Mouse (Mus musculus): Measurements from ENCODE around the gene Kdm4c. TPM values are rescaled to one million over a fixed set of nuclear protein-coding genes. Genes with fewer than 3 reads are reported as not detected.
"Not testable (repeated sequence)": the region's sequence is repeated elsewhere in the genome, so short reads cannot be mapped to it uniquely, and the experiment has no call there.

Kdm4c gene
- polyA plus RNA-seq, 2 experiments, result 11.6 to 15.9 TPM

- 65% methylated on average over 2 of the region's 2 CpGs for WGBS
- no peak overlapping the region for H3K9ac ChIP-seq (ENCODE audit: low read depth, low read length, severe bottlenecking)
- H3K36me3 ChIP-seq (ENCODE audit: control insufficient read depth, insufficient read depth, low read length), result peaks cover 20% of the 10 kb centered on the region
- no peak overlapping the region for H3K4me3 ChIP-seq (replicated peaks; ENCODE audit: low read length)
- H3K9me3 ChIP-seq (ENCODE audit: control insufficient read depth, low read length), result no peaks in the 10 kb centered on the region
- H3K4me1 ChIP-seq (ENCODE audit: control insufficient read depth, insufficient read depth, low read length), result no peaks in the 10 kb centered on the region
- H3K4me2 ChIP-seq (replicated peaks; ENCODE audit: low read depth, low read length, severe bottlenecking), result no peak overlapping the region
- no peak overlapping the region for H3K27ac ChIP-seq (replicated peaks; ENCODE audit: low read depth, low read length)
- no peak for TF ChIP-seq POLR2A (IDR thresholded peaks at IDR 0.05; ENCODE audit: borderline replicate concordance, extremely low read depth, insufficient read depth, insufficient read length)
- H3K27me3 ChIP-seq (ENCODE audit: control insufficient read depth, insufficient read depth, low read length), result no peaks in the 10 kb centered on the region
- ATAC-seq (ENCODE audit: low FRiP score, low read depth), result no peak
- no peak for DNase-seq (ENCODE audit: low spot score)
Measured at GRCm38 (mm10) chr4:74393162-74393561, 150.9 kb downstream of the Kdm4c start.

- DNase-seq (ENCODE audit: low spot score) (no peak), ATAC-seq (ENCODE audit: low FRiP score, low read depth) (no peak)
- TF ChIP-seq POLR2A (IDR thresholded peaks at IDR 0.05; ENCODE audit: borderline replicate concordance, extremely low read depth, insufficient read depth, insufficient read length), result no peak
- Histone ChIP-seq H3K4me2 (replicated peaks; ENCODE audit: low read depth, low read length, severe bottlenecking) (no peak overlapping the region), H3K4me1 (ENCODE audit: control insufficient read depth, insufficient read depth, low read length) (no peaks in the 10 kb centered on the region), H3K9me3 (ENCODE audit: control insufficient read depth, low read length) (no peaks in the 10 kb centered on the region), H3K36me3 (ENCODE audit: control insufficient read depth, insufficient read depth, low read length) (peaks cover 29% of the 10 kb centered on the region), H3K9ac (ENCODE audit: low read depth, low read length, severe bottlenecking) (no peak overlapping the region), H3K27ac (replicated peaks; ENCODE audit: low read depth, low read length) (no peak overlapping the region), H3K27me3 (ENCODE audit: control insufficient read depth, insufficient read depth, low read length) (no peaks in the 10 kb centered on the region), H3K4me3 (replicated peaks; ENCODE audit: low read length) (no peak overlapping the region)
- WGBS, result 92% methylated on average over 5 of the region's 5 CpGs
Measured at GRCm38 (mm10) chr4:74396562-74396961, 154.3 kb downstream of the Kdm4c start.

GRCm38 (mm10) chr4:74401617-74402313 lies 159.5 kb downstream of the Kdm4c start:
- H3K9me3 ChIP-seq (ENCODE audit: control insufficient read depth, low read length); H3K9ac ChIP-seq (ENCODE audit: low read depth, low read length, severe bottlenecking); H3K4me2 ChIP-seq (replicated peaks; ENCODE audit: low read depth, low read length, severe bottlenecking); H3K4me1 ChIP-seq (ENCODE audit: control insufficient read depth, insufficient read depth, low read length); H3K27me3 ChIP-seq (ENCODE audit: control insufficient read depth, insufficient read depth, low read length); H3K4me3 ChIP-seq (replicated peaks; ENCODE audit: low read length); DNase-seq (ENCODE audit: low spot score); H3K27ac ChIP-seq (replicated peaks; ENCODE audit: low read depth, low read length); ATAC-seq (ENCODE audit: low FRiP score, low read depth): not testable (repeated sequence)
- peaks cover 30% of the 10 kb centered on the region for H3K36me3 ChIP-seq (ENCODE audit: control insufficient read depth, insufficient read depth, low read length)
- 52% methylated on average over 7 of the region's 7 CpGs for WGBS

- Histone ChIP-seq H3K4me2 (replicated peaks; ENCODE audit: low read depth, low read length, severe bottlenecking) (no peak overlapping the region), H3K27me3 (ENCODE audit: control insufficient read depth, insufficient read depth, low read length) (no peaks in the 10 kb centered on the region), H3K36me3 (ENCODE audit: control insufficient read depth, insufficient read depth, low read length) (peaks cover 23% of the 10 kb centered on the region), H3K9ac (ENCODE audit: low read depth, low read length, severe bottlenecking) (no peak overlapping the region), H3K27ac (replicated peaks; ENCODE audit: low read depth, low read length) (no peak overlapping the region), H3K9me3 (ENCODE audit: control insufficient read depth, low read length) (no peaks in the 10 kb centered on the region), H3K4me3 (replicated peaks; ENCODE audit: low read length) (no peak overlapping the region), H3K4me1 (ENCODE audit: control insufficient read depth, insufficient read depth, low read length) (no peaks in the 10 kb centered on the region)
- TF ChIP-seq POLR2A (IDR thresholded peaks at IDR 0.05; ENCODE audit: borderline replicate concordance, extremely low read depth, insufficient read depth, insufficient read length), result no peak
- ATAC-seq (ENCODE audit: low FRiP score, low read depth) (no peak), DNase-seq (ENCODE audit: low spot score) (no peak)
- 71% methylated on average over 1 of the region's 1 CpGs for WGBS
Measured at GRCm38 (mm10) chr4:74408731-74409130, 166.4 kb downstream of the Kdm4c start.

GRCm38 (mm10) chr4:74419794-74420193 lies 177.5 kb downstream of the Kdm4c start:
- Histone ChIP-seq H3K9ac (ENCODE audit: low read depth, low read length, severe bottlenecking) (no peak overlapping the region), H3K36me3 (ENCODE audit: control insufficient read depth, insufficient read depth, low read length) (no peaks in the 10 kb centered on the region), H3K4me1 (ENCODE audit: control insufficient read depth, insufficient read depth, low read length) (no peaks in the 10 kb centered on the region), H3K27me3 (ENCODE audit: control insufficient read depth, insufficient read depth, low read length) (no peaks in the 10 kb centered on the region), H3K4me3 (replicated peaks; ENCODE audit: low read length) (no peak overlapping the region), H3K4me2 (replicated peaks; ENCODE audit: low read depth, low read length, severe bottlenecking) (no peak overlapping the region), H3K9me3 (ENCODE audit: control insufficient read depth, low read length) (no peaks in the 10 kb centered on the region), H3K27ac (replicated peaks; ENCODE audit: low read depth, low read length) (no peak overlapping the region)
- WGBS, result 70% methylated on average over 1 of the region's 1 CpGs
- DNase-seq (ENCODE audit: low spot score) (no peak), ATAC-seq (ENCODE audit: low FRiP score, low read depth) (no peak)
- no peak for TF ChIP-seq POLR2A (IDR thresholded peaks at IDR 0.05; ENCODE audit: borderline replicate concordance, extremely low read depth, insufficient read depth, insufficient read length)

Other genes starting within 250 kb of the Kdm4c start
- gene Frmd3, start 229.1 kb upstream of the Kdm4c start, polyA plus RNA-seq (2012; rRNA removed), result 0.93 and 1.1 TPM in 2 replicates
- 2.4 and 3.1 TPM in 2 replicates for gene Frmd3, start 229.1 kb upstream of the Kdm4c start, polyA plus RNA-seq (2014; fragmentation: Nextera tagmentation; extraction: Ambion mirVana)

Measured in limb, embryonic 14.5 days (tissue).